Mouse (Mus musculus): ENCODE data around the gene Selplg. TPM values are rescaled to one million over a fixed set of nuclear protein-coding genes. Genes with fewer than 3 reads are reported as not detected.

The Selplg gene
- polyA plus RNA-seq, 1 experiment from 2014 or later: 2.5 TPM

- no peak overlapping the region for H3K27ac ChIP-seq (ENCODE audit: low read depth, low read length)
- peaks cover 21% of the 10 kb centered on the region for H3K4me1 ChIP-seq (ENCODE audit: control insufficient read depth, insufficient read depth, low read depth, low read length)
- WGBS: 58% methylated on average over 8 of the region's 8 CpGs
- no peaks in the 10 kb centered on the region for H3K9me3 ChIP-seq (ENCODE audit: control insufficient read depth, low read length)
- H3K4me3 ChIP-seq (ENCODE audit: low read length): no peak overlapping the region
- no peak overlapping the region for H3K4me2 ChIP-seq (ENCODE audit: low read length)
- ATAC-seq: no peak
- no peak overlapping the region; the same call in 1 of the 2 replicates for H3K9ac ChIP-seq (ENCODE audit: low read depth, low read length)
- no peaks in the 10 kb centered on the region for H3K27me3 ChIP-seq (replicated peaks; ENCODE audit: control insufficient read depth, insufficient read depth, low read length)
- H3K36me3 ChIP-seq (ENCODE audit: control insufficient read depth, insufficient read depth, low read length): peaks cover 4% of the 10 kb centered on the region; the same call in 1 of the 2 replicates
These were observed 25.2 kb upstream of the Selplg start for GRCm38 (mm10) chr5:113857631-113858030.

GRCm38 (mm10) chr5:113856631-113857030 is 24.2 kb upstream of the Selplg start:
- WGBS: 65% methylated on average over 7 of the region's 7 CpGs
- H3K4me3 ChIP-seq (ENCODE audit: low read length): no peak overlapping the region
- no peak overlapping the region for H3K4me2 ChIP-seq (ENCODE audit: low read length)
- H3K27ac ChIP-seq (ENCODE audit: low read depth, low read length): no peak overlapping the region
- no peak overlapping the region for H3K9ac ChIP-seq (ENCODE audit: low read depth, low read length)
- H3K9me3 ChIP-seq (ENCODE audit: control insufficient read depth, low read length): no peaks in the 10 kb centered on the region
- H3K27me3 ChIP-seq (replicated peaks; ENCODE audit: control insufficient read depth, insufficient read depth, low read length): no peaks in the 10 kb centered on the region
- peaks cover 21% of the 10 kb centered on the region for H3K4me1 ChIP-seq (ENCODE audit: control insufficient read depth, insufficient read depth, low read depth, low read length)
- H3K36me3 ChIP-seq (ENCODE audit: control insufficient read depth, insufficient read depth, low read length): peaks cover 6% of the 10 kb centered on the region
- no peak for ATAC-seq

- H3K27me3 ChIP-seq (replicated peaks; ENCODE audit: control insufficient read depth, insufficient read depth, low read length): no peaks in the 10 kb centered on the region
- peak overlapping the region; percentile 16; the same call in 1 of the 2 replicates for H3K27ac ChIP-seq (ENCODE audit: low read depth, low read length)
- 0 out of 2 replicates have a peak overlapping the region, but pooled peaks have one; percentile 13 for H3K9ac ChIP-seq (ENCODE audit: low read depth, low read length)
- peak; percentile 52; the same call in 1 of the 2 replicates for ATAC-seq
- H3K4me3 ChIP-seq (ENCODE audit: low read length): no peak overlapping the region
- no peak overlapping the region for H3K4me2 ChIP-seq (ENCODE audit: low read length)
- H3K36me3 ChIP-seq (ENCODE audit: control insufficient read depth, insufficient read depth, low read length): peaks cover 9% of the 10 kb centered on the region
- peaks cover 21% of the 10 kb centered on the region for H3K4me1 ChIP-seq (ENCODE audit: control insufficient read depth, insufficient read depth, low read depth, low read length)
- H3K9me3 ChIP-seq (ENCODE audit: control insufficient read depth, low read length): no peaks in the 10 kb centered on the region
- 19% methylated on average over 3 of the region's 3 CpGs for WGBS
These were observed 23.3 kb upstream of the Selplg start for GRCm38 (mm10) chr5:113855696-113856095.

GRCm38 (mm10) chr5:113855117-113855516 is 22.7 kb upstream of the Selplg start:
- H3K27ac ChIP-seq (ENCODE audit: low read depth, low read length): 0 out of 2 replicates have a peak overlapping the region, but pooled peaks have one; percentile 16
- H3K36me3 ChIP-seq (ENCODE audit: control insufficient read depth, insufficient read depth, low read length): peaks cover 13% of the 10 kb centered on the region
- no peaks in the 10 kb centered on the region for H3K9me3 ChIP-seq (ENCODE audit: control insufficient read depth, low read length)
- no peak overlapping the region; the same call in 1 of the 2 replicates for H3K9ac ChIP-seq (ENCODE audit: low read depth, low read length)
- WGBS: 84% methylated on average over 10 of the region's 10 CpGs
- H3K27me3 ChIP-seq (replicated peaks; ENCODE audit: control insufficient read depth, insufficient read depth, low read length): no peaks in the 10 kb centered on the region
- ATAC-seq: no peak
- peaks cover 21% of the 10 kb centered on the region for H3K4me1 ChIP-seq (ENCODE audit: control insufficient read depth, insufficient read depth, low read depth, low read length)
- H3K4me2 ChIP-seq (ENCODE audit: low read length): no peak overlapping the region
- no peak overlapping the region for H3K4me3 ChIP-seq (ENCODE audit: low read length)

GRCm38 (mm10) chr5:113854494-113854893 is 22.1 kb upstream of the Selplg start:
- H3K27me3 ChIP-seq (replicated peaks; ENCODE audit: control insufficient read depth, insufficient read depth, low read length): no peaks in the 10 kb centered on the region
- 0 out of 2 replicates have a peak, but pooled peaks have one; percentile 34 for ATAC-seq
- no peak overlapping the region for H3K4me3 ChIP-seq (ENCODE audit: low read length)
- H3K4me2 ChIP-seq (ENCODE audit: low read length): no peak overlapping the region
- 44% methylated on average over 14 of the region's 14 CpGs for WGBS
- peaks cover 20% of the 10 kb centered on the region for H3K4me1 ChIP-seq (ENCODE audit: control insufficient read depth, insufficient read depth, low read depth, low read length)
- H3K36me3 ChIP-seq (ENCODE audit: control insufficient read depth, insufficient read depth, low read length): peaks cover 18% of the 10 kb centered on the region
- H3K9me3 ChIP-seq (ENCODE audit: control insufficient read depth, low read length): no peaks in the 10 kb centered on the region
- H3K27ac ChIP-seq (ENCODE audit: low read depth, low read length): no peak overlapping the region
- H3K9ac ChIP-seq (ENCODE audit: low read depth, low read length): no peak overlapping the region; the same call in 1 of the 2 replicates

GRCm38 (mm10) chr5:113853541-113853940 is 21.1 kb upstream of the Selplg start:
- Histone ChIP-seq H3K4me2 (ENCODE audit: low read length) (no peak overlapping the region), H3K27ac (ENCODE audit: low read depth, low read length) (no peak overlapping the region; the same call in 1 of the 2 replicates), H3K4me3 (ENCODE audit: low read length) (no peak overlapping the region), H3K9ac (ENCODE audit: low read depth, low read length) (no peak overlapping the region), H3K9me3 (ENCODE audit: control insufficient read depth, low read length) (no peaks in the 10 kb centered on the region), H3K4me1 (ENCODE audit: control insufficient read depth, insufficient read depth, low read depth, low read length) (peaks cover 18% of the 10 kb centered on the region), H3K36me3 (ENCODE audit: control insufficient read depth, insufficient read depth, low read length) (peaks cover 21% of the 10 kb centered on the region), H3K27me3 (replicated peaks; ENCODE audit: control insufficient read depth, insufficient read depth, low read length) (no peaks in the 10 kb centered on the region)
- 83% methylated on average over 10 of the region's 10 CpGs for WGBS
- no peak for ATAC-seq

GRCm38 (mm10) chr5:113852463-113852862 is 20.0 kb upstream of the Selplg start:
- H3K9ac ChIP-seq (ENCODE audit: low read depth, low read length): no peak overlapping the region
- 91% methylated on average over 7 of the region's 7 CpGs for WGBS
- H3K27me3 ChIP-seq (replicated peaks; ENCODE audit: control insufficient read depth, insufficient read depth, low read length): no peaks in the 10 kb centered on the region
- H3K4me2 ChIP-seq (ENCODE audit: low read length): no peak overlapping the region
- no peak overlapping the region for H3K4me3 ChIP-seq (ENCODE audit: low read length)
- no peak for ATAC-seq
- H3K9me3 ChIP-seq (ENCODE audit: control insufficient read depth, low read length): no peaks in the 10 kb centered on the region
- peaks cover 25% of the 10 kb centered on the region for H3K36me3 ChIP-seq (ENCODE audit: control insufficient read depth, insufficient read depth, low read length)
- H3K27ac ChIP-seq (ENCODE audit: low read depth, low read length): no peak overlapping the region
- peaks cover 18% of the 10 kb centered on the region for H3K4me1 ChIP-seq (ENCODE audit: control insufficient read depth, insufficient read depth, low read depth, low read length)

GRCm38 (mm10) chr5:113850680-113851230 is 18.3 kb upstream of the Selplg start:
- Histone ChIP-seq H3K4me2 (ENCODE audit: low read length) (no peak overlapping the region), H3K36me3 (ENCODE audit: control insufficient read depth, insufficient read depth, low read length) (peaks cover 36% of the 10 kb centered on the region)

GRCm38 (mm10) chr5:113847636-113848035 is 15.2 kb upstream of the Selplg start:
- Histone ChIP-seq H3K27me3 (replicated peaks; ENCODE audit: control insufficient read depth, insufficient read depth, low read length) (no peaks in the 10 kb centered on the region), H3K4me1 (ENCODE audit: control insufficient read depth, insufficient read depth, low read depth, low read length) (no peaks in the 10 kb centered on the region), H3K9me3 (ENCODE audit: control insufficient read depth, low read length) (no peaks in the 10 kb centered on the region)

More at GRCm38 (mm10) chr5:113850680-113851230, 18.3 kb upstream of the Selplg start:
- 73% methylated on average over 8 of the region's 8 CpGs for WGBS
- Histone ChIP-seq H3K4me1 (ENCODE audit: control insufficient read depth, insufficient read depth, low read depth, low read length) (peaks cover 9% of the 10 kb centered on the region), H3K9me3 (ENCODE audit: control insufficient read depth, low read length) (no peaks in the 10 kb centered on the region), H3K27me3 (replicated peaks; ENCODE audit: control insufficient read depth, insufficient read depth, low read length) (no peaks in the 10 kb centered on the region), H3K27ac (ENCODE audit: low read depth, low read length) (no peak overlapping the region), H3K9ac (ENCODE audit: low read depth, low read length) (no peak overlapping the region), H3K4me3 (ENCODE audit: low read length) (no peak overlapping the region)
- no peak for ATAC-seq

More at GRCm38 (mm10) chr5:113847636-113848035, 15.2 kb upstream of the Selplg start:
- H3K4me3 ChIP-seq (ENCODE audit: low read length): no peak overlapping the region
- H3K9ac ChIP-seq (ENCODE audit: low read depth, low read length): no peak overlapping the region
- ATAC-seq: no peak
- H3K36me3 ChIP-seq (ENCODE audit: control insufficient read depth, insufficient read depth, low read length): peaks cover 59% of the 10 kb centered on the region
- H3K4me2 ChIP-seq (ENCODE audit: low read length): no peak overlapping the region
- 92% methylated on average over 9 of the region's 9 CpGs for WGBS
- H3K27ac ChIP-seq (ENCODE audit: low read depth, low read length): no peak overlapping the region

Data from hindbrain, embryonic 16.5 days (tissue).